Mouse (Mus musculus) small intestine, adult 2 months (tissue): Measurements from ENCODE around the gene Enpp1.

Source experiments
- CTCF ChIP-seq: fragments of 200-500 bp; IDR thresholded peaks from 2 replicates; pipeline ENCODE4 v1.5.1; 2012; ENCODE audit warnings: low read depth, mild to moderate bottlenecking, control low read depth, inconsistent platforms, low read length, moderate library complexity, mixed read lengths; ENCODE audit not compliant: insufficient replicate concordance, insufficient read length; ENCODE audit errors: extremely low read depth
- POLR2A ChIP-seq: fragments of 200-500 bp; IDR thresholded peaks from 2 replicates; pipeline ENCODE4 v1.6.1; 2012; ENCODE audit warnings: low read depth, mild to moderate bottlenecking, control low read depth, inconsistent platforms, low read length, moderate library complexity

DNA sequence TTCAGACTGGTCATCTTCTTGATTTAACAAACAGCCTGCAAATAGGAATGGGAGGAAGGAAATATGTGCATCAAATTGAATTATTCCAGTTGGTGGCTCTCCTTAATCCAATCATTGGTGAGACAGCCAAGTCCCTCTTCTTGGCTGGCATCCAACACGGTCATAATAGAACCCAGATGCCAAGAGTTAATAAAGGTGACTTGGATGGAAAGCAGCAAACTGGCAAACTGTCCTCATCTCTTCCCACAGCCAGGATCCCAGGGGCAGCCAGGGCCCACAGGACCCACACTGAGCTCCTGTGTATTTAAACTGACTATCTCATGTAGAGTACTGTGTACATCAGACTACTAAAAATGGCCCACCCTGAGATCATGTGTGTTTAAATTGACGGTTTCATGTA, 26.5 kb upstream of the Enpp1 start:
- TF ChIP-seq CTCF (no peak), POLR2A (no peak)
